Mouse (Mus musculus): ENCODE data around the gene Htr1d.
A peak's percentile ranks its signal among the peaks of the same experiment; 100 is the strongest.

Gene Htr1d

DNA sequence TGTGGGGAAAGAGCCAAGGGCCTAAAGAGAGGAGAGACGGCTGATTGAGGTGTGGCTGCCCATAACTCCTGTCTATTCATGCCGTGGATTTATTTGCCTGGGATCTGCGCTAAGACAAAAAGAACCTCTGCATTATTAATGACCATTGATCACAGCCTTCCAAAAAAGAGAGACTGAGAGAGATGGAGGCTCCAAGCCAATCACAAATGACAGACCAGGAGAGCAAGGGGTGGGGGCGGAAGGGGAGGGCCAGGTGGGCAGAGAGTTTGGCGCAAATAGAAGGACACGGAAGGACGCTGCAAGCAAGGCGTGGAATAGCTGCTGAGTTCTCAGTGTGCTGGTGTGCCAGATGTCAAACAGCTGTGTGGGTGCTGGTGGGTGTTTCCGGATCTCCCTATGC is at the start of gene Htr1d:
Gene Htr1d (plus strand): TSS at position 301 of the 400 bp plus-strand sequence.
- no peak for DNase-seq

DNA sequence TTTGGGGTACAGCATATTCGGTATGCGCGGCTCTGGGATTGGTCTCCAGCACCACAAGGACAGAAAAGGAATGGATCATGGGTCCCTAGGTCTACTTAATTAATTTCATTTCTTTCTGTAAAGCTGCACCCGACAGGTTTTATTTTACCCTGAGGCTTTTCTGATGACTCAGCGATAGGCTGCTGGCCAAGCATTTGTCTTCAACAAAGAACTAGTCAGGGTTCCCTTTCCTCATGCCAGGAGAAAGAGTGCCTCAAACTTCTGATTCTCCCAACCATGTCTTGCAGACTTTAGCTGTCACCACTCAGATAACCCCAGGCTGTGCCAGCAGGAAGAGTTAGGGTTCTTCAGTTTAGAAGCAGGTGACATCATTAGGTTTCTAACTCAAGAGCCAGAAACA is 46.3 kb upstream of the Htr1d start:
- no peak for DNase-seq

DNA sequence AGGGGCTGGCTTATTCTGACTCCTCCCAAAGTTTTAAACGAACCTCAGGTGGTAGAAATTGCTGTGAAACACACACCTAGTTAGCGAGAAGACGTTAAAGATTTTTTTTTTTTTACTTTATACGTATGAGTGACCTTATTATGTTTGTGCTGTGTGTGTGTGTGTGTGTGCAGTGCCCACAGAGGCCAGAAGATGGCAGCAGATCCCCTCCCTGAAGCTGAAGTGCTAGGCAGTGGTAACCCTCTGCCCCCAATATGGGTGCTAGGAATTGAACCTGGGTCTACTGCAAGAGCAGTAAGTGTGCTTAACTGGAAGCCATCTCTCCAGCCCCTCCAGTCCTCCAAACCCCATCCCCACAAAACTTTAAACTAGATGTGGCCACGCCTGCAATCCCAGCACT is 40.3 kb upstream of the Htr1d start:
- DNase-seq: no peak

DNA sequence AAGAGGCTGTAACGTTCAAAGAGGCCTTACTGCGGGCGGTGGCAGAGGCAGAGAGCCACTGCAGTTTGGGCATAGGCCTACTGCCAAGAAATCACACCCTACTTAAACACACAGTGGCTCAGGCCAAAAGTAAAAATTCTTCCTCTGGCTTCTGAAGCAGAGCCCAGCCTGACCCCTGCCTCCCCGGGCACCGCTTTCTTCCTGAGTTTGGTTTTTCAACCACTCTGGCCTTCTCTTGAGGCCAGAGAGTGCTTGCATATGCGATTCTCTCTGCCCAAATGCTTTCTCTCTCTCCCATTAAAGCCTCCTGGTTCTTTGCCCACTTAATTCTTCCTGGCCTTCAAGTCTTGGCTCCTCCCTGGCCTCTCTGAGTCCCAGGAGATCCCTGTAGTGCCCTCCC is 39.5 kb upstream of the Htr1d start:
- no peak for DNase-seq

DNA sequence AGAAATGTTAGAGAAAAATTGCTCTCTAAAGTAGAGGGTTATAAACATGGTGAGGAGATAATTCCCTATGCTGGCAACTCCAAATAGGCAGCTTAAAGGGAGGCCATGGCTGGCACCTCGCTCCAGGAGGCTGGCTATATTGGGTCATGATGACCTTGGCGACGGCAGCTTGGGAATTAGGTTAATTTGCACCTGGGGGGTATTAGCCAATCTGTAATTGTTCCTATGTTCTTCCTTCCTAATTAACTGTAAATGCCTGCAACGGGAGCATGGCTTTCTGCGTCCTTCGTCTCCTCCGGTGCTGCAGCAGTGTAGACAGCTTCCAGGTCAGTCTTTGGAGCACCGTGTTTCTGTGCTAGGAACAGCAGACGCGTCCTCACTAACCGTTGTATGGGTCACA is 36.1 kb upstream of the Htr1d start:
- DNase-seq: no peak

DNA sequence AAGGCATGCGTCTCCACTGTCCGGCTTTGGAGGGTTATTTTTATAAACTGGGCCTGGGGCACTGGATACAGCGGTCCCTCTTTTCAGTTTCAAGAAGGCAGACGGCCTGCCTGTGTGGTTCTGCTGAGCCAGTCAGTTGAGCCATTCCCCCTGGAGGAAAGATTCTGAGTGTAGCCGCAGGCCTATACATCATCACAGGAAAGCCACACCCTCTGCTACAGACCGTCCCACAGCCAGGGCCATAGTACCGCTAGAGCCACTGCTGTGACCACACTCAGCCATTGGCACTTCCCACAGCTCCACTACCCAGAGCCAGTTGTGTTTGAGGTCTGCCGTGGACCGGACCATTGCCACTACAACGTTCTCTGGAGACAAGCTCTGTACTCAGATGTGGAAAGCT is 21.5 kb upstream of the Htr1d start:
- DNase-seq: no peak

DNA sequence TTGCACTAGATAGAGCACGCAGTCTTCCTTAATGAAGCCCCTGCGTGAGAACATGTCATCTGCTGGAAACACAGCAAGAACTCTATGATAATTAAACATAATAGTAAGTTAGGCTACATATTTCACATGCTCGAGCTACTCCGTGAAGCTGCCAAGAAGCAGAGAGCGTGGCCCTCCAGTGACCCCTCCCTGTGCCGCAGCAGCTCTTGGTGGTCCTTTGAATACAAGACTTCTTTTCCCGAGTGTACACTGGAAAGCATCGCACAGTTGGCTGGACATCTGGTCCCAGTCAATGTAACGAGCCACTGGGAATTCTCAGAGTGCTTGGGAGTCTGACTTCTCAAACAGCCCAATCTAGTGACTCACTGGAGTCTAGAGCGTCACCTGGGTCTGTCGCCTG is 15.5 kb upstream of the Htr1d start:
- no peak for DNase-seq

DNA sequence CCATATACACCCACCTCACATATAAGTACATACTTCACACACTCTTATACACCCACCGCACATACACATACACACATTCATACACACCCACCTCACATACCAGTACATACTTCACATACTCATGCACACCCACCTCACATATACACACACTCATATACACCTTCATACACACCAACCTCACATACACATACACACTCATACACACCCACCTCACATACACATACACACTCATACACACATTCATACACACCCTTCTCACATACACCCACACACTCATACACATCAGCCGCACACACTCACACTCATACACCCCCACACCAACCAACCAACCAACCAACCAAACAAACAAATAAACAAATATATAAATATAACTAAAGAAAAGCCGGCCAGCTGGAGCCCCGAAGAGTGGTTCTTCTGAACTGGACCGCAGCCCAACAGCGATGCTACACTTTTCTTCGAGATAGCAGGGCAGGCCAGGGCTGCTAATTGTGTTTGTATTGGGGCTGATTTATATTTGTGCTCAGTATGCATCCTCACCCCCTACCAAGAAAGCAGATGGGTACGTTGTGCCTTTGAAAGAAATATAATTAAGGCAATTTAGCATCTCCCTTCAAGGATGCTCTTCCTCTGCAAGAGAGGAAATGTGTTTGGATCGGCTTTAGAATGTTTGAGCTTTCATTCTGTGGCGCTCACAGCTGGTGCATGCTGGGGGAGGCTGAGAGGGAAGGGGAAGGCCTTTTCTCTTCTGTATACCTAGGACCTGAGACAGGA is 11.1 kb upstream of the Htr1d start:
- no peak for DNase-seq

DNA sequence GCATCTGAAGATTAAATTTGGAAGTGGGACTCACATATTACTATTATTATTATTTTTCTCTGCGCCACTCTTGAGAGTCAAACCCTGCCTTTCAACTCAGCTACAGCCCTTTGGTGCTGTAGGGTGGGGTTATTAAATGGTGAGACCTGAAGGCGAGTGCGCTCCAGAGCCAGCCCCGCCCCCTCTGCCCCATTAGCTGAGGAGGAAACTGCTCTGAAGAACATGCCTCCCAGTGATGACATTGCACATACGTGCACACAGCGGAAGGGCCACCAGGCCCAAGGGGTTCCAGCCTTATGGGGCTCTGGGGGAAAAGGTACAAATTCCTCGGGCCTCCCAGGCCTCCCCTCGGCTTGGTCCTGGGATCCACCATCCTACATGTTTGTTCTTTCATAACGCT is 7.8 kb upstream of the Htr1d start:
- DNase-seq: no peak

DNA sequence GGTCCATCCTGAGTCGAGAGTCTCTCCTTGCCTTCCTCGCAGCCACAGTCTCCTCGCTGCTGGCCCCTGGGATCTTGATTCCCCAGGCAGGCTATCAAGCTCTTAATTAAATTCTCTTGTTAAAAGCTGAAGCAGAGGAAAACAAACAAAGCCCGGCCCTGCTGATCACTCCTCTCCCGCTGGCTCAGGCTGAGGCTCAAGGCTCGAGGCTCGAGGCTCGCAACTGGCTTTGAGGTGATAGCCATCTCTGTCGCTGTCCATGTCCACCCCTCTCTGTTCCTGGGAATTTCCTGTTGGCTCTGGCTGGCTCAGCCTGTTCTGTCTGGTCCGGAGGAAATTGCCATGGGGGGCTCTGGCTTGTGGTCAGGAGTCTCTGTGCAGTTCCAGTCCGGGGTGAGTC is 4.4 kb upstream of the Htr1d start:
- peak; percentile 12 for DNase-seq

DNA sequence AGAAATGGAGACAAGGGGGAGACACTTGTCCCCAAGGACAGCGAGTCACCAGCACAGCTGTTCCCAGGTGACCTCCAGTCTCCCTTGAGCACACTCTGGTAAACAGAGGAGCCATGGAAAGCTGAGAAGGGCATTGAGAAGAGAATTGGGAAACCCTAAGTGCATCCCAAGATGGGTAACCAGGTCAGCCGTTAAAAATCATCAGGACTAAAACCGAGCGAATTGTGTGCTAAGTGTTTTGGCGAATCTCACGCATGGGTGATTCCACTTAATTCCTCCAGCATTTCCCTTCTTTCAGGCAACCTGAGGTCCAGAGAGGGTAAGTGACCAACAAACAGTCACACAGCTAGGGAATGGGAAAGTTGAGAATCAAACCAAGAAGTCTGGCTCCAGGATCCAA is 3.9 kb upstream of the Htr1d start:
- DNase-seq: no peak

DNA sequence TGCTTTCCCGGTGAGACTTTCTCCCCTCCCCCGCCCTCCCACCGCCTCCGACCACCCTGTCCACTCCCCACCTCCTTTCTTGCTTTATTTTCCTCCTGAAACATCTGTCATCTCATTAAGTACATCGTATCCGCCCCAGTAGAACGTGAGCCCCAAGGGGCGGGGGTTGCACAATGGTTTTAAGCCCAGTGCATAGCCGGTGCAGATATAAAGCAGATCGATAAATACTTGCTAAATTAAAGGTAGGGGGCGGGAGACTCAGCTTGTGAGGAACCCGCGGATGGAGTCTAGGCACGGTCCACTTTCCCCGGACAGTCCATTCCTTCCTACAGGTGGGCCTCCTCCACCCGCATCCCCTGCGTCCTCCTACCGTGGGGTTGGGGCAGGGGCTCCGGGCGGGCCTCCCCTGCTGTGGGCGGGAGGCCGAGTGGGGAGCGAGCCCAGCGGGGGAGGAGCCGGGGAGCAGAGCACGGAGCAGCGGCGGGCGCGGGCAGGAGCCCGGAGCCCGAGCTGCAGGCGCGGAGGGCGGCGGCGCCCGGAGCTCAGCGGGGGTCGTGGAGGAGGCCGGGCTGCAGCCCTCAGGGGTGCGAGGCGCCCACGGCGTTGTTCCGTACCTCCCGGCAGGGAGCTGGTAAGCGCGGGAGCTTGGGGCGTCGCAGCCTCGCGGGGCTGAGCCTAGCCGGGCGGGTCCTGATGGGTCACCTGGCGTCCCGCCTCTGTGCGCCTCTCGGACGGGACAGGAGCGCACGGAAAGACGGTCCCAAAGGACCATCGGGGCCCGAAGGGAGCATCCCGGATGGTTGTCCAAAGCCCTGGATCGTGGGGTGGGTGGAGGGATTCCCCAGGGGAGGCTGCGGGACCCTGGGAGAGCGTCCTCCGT is 1.0 kb downstream of the Htr1d start:
- no peak for DNase-seq

DNA sequence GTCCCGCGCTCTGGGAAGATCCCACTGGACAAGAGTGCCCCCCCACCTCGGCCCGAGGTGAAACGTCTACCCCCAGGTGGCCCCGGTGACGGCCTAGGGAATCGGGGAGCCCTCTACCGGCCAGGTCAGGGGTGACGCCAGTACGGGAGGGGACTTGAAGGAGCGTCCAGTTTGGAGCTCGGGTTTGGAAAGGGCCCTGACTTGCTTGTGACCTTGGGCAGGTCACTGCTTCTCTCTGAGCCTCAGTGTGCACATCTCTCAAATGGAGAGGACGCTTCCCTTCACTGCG is 1.6 kb downstream of the Htr1d start:
- DNase-seq: peak; percentile 27

DNA sequence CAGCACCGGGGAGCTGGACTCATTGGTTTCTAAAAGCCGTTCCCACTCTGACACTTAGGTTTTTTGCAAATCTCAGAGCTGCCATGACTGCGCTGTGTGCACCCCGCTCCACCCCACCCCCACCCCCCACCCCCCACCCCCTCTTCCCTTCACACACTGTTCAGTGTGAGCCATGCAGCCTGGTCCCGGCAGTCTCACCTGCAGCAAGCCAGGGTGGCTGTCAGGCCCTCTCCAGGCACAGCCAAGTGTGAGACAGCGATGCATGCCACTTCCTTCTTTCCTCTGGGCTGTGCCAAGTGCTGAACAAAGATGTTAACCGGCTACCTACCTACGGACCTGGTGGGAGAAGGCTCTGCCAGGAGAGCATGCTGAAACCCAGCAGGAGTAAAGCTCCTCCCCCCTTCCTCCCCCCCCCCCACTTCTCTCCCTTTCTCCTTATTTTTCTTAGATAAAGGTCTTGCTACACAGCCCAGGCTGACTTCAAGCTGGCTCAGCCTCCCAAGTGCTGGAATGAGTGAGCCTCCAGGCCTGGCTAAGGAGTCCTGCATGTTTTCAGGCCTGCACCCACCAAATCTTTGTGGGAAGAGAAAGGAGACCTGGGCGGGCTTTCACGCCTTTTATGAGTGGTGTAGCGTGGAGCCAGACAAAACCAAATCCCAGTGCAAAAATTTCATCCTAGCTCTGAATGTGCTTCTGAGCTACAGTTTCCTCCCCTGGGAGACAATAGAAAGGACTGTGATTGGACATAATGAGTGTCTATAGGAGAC is 7.5 kb downstream of the Htr1d start:
- no peak for DNase-seq

DNA sequence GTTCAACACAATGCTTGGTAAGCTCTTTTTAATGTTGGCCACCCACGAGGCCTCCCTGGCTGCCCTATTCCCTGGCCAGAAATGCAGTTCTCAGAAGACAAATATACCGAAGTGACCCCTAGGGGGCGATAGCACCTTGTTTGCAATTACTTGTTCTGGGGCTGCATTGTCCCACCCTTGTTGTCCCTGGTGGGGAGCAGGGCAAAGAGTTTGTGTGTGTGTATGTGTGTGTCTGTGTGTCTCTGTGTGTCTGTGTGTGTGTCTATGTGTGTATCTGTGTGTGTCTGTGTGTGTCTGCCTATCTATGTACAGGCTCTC is 8.0 kb downstream of the Htr1d start:
- peak; percentile 77 for DNase-seq

DNA sequence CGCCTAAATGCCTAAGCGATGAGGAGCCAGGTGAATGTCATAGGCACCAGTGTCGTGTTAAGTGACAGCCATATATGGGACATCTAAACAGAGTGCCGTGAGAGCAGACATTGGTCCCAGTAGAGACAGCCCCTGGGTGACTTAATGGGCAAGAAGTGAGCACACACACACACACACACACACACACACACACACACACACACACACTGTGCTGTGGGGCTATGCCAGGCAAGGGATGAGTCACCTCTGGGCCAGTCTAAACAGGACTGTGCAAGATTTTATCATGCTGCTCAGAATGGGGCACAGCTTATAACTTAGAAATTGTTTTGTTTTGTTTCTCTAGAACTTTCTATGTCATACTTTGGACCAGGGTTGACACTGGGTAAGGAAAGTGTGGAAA is 10.7 kb downstream of the Htr1d start:
- no peak for DNase-seq

DNA sequence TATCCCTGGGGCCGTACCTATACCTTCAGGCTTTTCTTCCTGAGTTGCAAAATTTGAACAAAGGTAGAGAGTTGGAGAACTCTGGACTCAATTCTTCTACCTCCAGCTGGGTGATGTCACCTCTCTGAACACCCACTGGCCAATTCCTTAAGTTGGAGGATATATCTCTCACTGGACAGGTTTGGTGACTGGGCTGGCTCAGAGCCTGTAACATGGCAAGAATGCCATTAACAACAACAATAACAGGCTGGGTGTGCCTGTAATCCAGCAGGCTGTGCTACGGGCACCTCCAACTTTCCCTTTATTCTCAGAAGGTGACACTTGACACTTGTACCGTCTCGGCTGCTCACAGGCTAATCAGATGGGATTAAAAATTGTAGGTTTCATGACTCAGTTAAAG is 15.8 kb downstream of the Htr1d start:
- no peak for DNase-seq

DNA sequence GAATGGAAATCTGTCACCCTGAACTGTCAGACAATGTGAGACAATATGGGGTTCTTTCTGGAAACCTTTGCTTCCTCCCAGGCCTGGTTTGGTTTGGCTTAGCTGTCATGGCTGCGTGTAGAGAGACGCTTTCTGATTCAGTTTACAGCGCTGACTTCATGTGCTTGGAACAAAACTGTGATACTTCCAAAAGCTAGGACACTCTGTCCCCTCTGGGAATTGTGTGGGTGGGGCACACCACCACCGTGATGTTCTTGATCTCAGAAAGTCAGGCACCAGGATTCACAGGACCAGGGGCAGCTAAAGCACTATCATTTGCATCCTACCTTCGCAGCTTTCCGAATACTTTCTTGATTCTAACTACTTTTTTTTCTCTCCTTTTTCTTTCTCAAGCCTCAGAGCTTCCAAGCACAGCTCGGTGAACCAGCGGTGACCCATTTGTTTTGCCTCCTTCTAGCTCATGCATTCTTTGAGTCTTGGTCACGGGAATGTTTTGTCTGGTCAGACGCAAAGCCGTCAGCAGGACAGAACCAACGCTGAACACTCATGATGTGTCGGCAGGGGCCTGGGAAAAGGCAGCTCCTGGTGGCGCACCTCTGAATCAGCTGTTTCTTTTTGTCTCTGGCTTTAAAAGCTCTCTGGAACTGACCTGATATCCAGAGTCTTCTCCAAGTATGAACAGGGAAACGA is 18.2 kb downstream of the Htr1d start:
- DNase-seq: no peak

DNA sequence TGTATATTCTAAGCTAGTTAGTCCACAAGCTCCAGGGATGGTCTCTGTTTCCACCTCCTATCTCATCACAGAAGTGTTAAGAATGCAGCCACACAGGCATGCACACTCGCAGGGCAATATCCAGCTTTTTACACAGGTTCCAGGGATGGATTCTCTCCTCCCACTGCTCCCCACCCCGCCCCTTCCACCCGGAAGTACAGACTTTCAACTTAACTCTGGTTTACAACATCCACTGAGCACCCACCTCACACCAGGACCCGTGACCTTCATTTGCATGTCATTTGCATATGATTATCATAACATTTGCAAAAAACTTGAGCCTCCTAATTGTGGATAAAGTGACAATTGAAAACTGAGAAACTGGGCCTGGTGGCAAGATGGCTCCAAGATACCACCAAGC is 21.2 kb downstream of the Htr1d start:
- no peak for DNase-seq

DNA sequence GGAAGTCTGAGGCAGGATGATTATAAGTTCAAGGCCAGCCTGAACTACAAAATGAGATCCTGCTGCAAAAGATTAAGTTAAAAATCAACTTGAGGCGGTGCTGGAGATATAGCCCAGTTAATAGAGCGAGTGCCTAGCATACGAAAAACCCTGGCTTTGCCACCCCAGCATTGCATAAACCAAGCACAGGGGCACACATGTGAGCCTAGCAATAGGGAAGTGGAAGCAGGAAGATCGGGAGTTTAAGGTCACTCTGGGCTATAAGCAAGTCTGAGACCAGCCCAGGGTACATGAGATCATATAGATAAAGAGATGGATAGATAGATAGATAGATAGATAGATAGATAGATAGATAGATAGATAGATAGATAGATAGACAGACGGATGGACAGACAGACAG is 26.5 kb downstream of the Htr1d start:
- no peak for DNase-seq

DNA sequence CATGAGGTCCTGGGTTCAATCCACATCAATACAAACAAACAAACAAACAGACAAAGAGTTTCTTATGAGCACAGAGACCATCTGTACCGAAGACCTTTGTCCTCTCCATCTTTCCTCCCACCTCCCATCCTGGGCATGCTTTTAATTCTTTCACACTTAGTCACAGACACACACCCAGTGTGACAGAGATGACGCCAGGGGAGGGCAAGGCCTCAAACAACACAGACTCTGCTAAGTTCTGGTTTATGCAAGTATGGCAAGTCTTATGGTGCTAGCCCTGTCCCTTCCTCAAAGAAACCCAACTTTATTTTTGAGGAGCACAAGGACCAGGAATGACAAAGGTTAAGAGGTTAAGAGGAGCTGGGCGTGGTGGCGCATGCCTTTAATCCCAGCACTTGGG is 26.9 kb downstream of the Htr1d start:
- no peak for DNase-seq

DNA sequence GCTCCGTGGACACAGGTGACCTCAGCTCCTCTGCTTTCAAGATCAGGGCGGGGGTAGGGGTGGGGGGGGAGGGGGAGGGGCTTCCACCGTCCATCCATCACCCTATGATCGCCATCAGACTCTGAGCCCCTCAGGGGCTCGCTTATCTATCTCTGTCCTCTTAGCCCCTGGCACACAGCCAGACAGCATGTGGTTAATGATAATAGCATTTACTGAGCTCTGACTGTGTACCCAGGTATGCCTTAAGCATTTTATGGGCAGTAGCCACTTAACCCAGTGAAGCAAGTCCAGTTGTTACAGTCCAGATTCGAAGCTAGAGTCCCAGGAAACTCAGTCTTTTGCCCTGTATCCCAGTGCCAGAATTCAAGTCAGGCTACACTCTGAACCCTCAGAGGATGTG is 28.2 kb downstream of the Htr1d start:
- DNase-seq: no peak

DNA sequence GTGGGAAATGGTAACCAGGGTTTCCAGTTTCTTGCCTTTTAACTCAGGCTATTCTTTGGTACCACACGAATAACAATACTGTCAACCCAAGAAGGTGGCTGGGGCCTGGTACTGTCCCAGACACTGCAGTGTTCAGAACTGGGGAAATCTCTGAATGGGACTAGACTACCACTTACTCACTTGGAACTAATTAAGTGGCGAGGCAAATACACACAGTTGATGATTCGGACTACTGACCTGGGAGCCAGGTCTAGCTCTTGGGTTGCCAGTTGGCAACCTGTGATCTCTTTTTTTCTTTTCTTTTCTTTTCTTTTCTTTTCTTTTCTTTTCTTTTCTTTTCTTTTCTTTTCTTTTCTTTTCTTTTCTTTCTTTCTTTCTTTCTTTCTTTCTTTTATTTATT is 29.0 kb downstream of the Htr1d start:
- DNase-seq: no peak

DNA sequence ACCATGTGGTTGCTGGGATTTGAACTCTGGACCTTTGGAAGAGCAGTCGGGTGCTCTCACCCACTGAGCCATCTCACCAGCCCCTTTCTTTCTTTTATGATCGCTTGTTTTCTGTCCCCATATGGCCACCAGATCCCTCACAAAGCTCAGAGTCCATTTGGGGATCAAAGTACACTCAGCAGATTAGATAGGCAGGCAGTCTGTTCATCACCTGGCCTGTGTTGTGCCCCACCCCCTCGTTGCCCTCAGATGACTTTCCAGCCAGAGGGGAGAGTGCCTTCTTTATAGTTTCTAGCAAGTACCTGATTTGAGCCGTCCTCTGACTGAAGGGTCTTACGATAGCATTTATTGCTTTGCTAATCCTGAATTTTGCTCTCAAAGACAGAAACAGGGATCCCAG is 29.5 kb downstream of the Htr1d start:
- DNase-seq: no peak
